Mouse (Mus musculus) neural tube, embryonic 12.5 days (tissue): Measurements from ENCODE around the gene Eri3. TPM values are rescaled to one million over a fixed set of nuclear protein-coding genes. Genes with fewer than 3 reads are reported as not detected.
A peak's percentile ranks its signal among the peaks of the same experiment; 100 is the strongest.

ENCODE experiments used
- ATAC-seq: fragments of 200-750 bp; cut with Nextera tagmentation; 2 replicates; pipeline ENCODE4 v1.8.0; 2017; ENCODE audit warnings: low read depth, mild to moderate bottlenecking, moderate TSS enrichment, moderate library complexity; ENCODE audit not compliant: low FRiP score
- H3K27ac ChIP-seq: fragments of 300-500 bp; sonication (generic); 2 replicates; pipeline ENCODE4 v1.5.1; 2016
- H3K27me3 ChIP-seq: fragments of 300-500 bp; sonication (generic); replicated peaks from 2 replicates; pipeline ENCODE4 v1.6.1; 2016; ENCODE audit warnings: mild to moderate bottlenecking
- H3K36me3 ChIP-seq: fragments of 300-500 bp; sonication (generic); 2 replicates; pipeline ENCODE4 v1.6.1; 2016; ENCODE audit warnings: mild to moderate bottlenecking
- H3K4me1 ChIP-seq: fragments of 300-500 bp; sonication (generic); 2 replicates; pipeline ENCODE4 v1.6.1; 2016
- H3K4me2 ChIP-seq: fragments of 300-500 bp; sonication (generic); replicated peaks from 2 replicates; pipeline ENCODE4 v1.6.1; 2016; ENCODE audit warnings: mild to moderate bottlenecking
- H3K4me3 ChIP-seq: fragments of 300-500 bp; sonication (generic); 2 replicates; pipeline ENCODE4 v1.5.1; 2016
- H3K9ac ChIP-seq: fragments of 300-500 bp; sonication (generic); 2 replicates; pipeline ENCODE4 v1.6.1; 2016; ENCODE audit warnings: mild to moderate bottlenecking
- H3K9me3 ChIP-seq: fragments of 300-500 bp; sonication (generic); 2 replicates; pipeline ENCODE4 v1.6.1; 2016; ENCODE audit warnings: mild to moderate bottlenecking
- whole genome bisulfite sequencing: fragments of 180-500 bp; shearing (Covaris S2); methylation state at CpG from one replicate; pipeline ENCODE4 v1.1.7; 2016; 5-methylcytosine and 5-hydroxymethylcytosine counted together
- polyA plus RNA-seq: library from polyadenylated mRNA; unstranded; fragments of >200 nt; fragmentation: Nextera tagmentation; extraction: Ambion mirVana; gene quantifications from 2 replicates; pipeline ENCODE4 v1.2.1, GENCODE M21; 2016

The Eri3 gene
- polyA plus RNA-seq, 1 experiment from 2014 or later = 148 TPM

DNA sequence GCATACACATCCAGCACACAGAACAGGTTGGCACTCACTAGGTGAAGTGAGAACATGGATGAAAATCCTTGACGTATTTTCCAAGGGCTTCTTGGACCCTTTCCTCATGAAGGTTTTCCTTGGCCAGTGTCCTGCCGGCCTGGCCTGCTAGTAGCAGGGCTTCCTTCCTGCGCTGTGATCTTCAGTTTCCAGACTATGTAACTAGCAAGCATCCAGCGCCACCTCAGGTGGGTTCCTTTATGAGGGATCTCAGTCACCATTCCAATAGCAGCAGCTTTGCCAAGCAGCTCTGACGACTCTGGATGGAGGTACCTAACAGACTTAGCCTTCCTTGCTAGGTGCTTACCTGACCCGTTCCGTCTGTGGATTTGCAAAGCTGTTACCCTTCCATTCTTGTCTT is 119.7 kb downstream of the Eri3 start:
- Histone ChIP-seq H3K27ac (no peak overlapping the region), H3K4me1 (0 out of 2 replicates have a peak, but pooled peaks cover 7% of the 10 kb centered on the region), H3K9ac (no peak overlapping the region), H3K27me3 (no peaks in the 10 kb centered on the region), H3K4me3 (no peak overlapping the region), H3K36me3 (peaks cover 21% of the 10 kb centered on the region), H3K9me3 (no peaks in the 10 kb centered on the region), H3K4me2 (no peak overlapping the region)
- 76% methylated on average over 7 of the region's 7 CpGs for whole genome bisulfite sequencing
- no peak for ATAC-seq

GRCm38 (mm10) chr4:117672042-117672441 is 121.9 kb downstream of the Eri3 start:
- H3K4me2 ChIP-seq = no peak overlapping the region
- H3K9ac ChIP-seq = no peak overlapping the region
- peaks cover 40% of the 10 kb centered on the region for H3K36me3 ChIP-seq
- WGBS = 37% methylated on average over 9 of the region's 9 CpGs
- no peak overlapping the region for H3K27ac ChIP-seq
- no peaks in the 10 kb centered on the region for H3K27me3 ChIP-seq
- H3K9me3 ChIP-seq = no peaks in the 10 kb centered on the region
- no peak overlapping the region for H3K4me3 ChIP-seq
- peak; percentile 45; the same call in 1 of the 2 replicates for ATAC-seq
- 0 out of 2 replicates have a peak, but pooled peaks cover 3% of the 10 kb centered on the region for H3K4me1 ChIP-seq

- 0 out of 2 replicates have a peak, but pooled peaks cover 3% of the 10 kb centered on the region for H3K4me1 ChIP-seq
- H3K27me3 ChIP-seq = no peaks in the 10 kb centered on the region
- H3K4me3 ChIP-seq = no peak overlapping the region
- WGBS = 85% methylated on average over 3 of the region's 3 CpGs
- peaks cover 52% of the 10 kb centered on the region for H3K36me3 ChIP-seq
- H3K27ac ChIP-seq = no peak overlapping the region
- no peak overlapping the region for H3K9ac ChIP-seq
- H3K9me3 ChIP-seq = no peaks in the 10 kb centered on the region
- no peak overlapping the region for H3K4me2 ChIP-seq
- no peak for ATAC-seq
Observed at GRCm38 (mm10) chr4:117673901-117674300, 123.7 kb downstream of the Eri3 start.

- no peaks in the 10 kb centered on the region for H3K9me3 ChIP-seq
- no peaks in the 10 kb centered on the region for H3K27me3 ChIP-seq
- 15% methylated on average over 3 of the region's 3 CpGs for WGBS
- H3K4me1 ChIP-seq = peaks cover 14% of the 10 kb centered on the region
- no peak overlapping the region for H3K4me3 ChIP-seq
- H3K27ac ChIP-seq = no peak overlapping the region
- H3K9ac ChIP-seq = no peak overlapping the region
- peaks cover 68% of the 10 kb centered on the region for H3K36me3 ChIP-seq
- 0 out of 2 replicates have a peak, but pooled peaks have one; percentile 12 for ATAC-seq
- H3K4me2 ChIP-seq = no peak overlapping the region
Observed at GRCm38 (mm10) chr4:117676903-117677302, 126.7 kb downstream of the Eri3 start.

DNA sequence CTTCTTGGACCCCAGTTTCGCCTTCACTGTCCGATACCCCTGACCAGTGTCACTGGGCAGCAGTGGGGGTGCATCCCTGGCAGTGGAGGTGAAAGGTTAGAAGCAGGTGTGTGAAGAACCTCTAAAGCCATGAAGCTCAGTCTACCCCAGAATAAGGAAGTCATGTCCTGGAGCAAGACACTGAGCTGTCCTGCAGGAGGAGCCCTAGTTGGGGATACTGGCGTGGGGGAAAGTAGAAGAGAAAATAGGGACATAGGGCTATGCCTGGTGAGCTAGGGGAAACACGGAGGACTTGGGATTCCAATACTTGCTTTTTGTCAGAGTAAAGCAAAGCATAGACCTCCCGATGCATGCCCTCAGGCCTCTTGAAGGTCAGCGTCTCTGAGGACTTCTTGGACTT is 130.8 kb downstream of the Eri3 start:
- ATAC-seq = no peak
- Histone ChIP-seq H3K27ac (no peak overlapping the region), H3K9ac (peak overlapping the region; percentile 74; the same call in 1 of the 2 replicates), H3K4me2 (peak overlapping the region; percentile 95), H3K36me3 (peaks cover 35% of the 10 kb centered on the region), H3K9me3 (no peaks in the 10 kb centered on the region), H3K27me3 (no peaks in the 10 kb centered on the region), H3K4me3 (no peak overlapping the region; the same call in 1 of the 2 replicates), H3K4me1 (peaks cover 12% of the 10 kb centered on the region)
- 83% methylated on average over 6 of the region's 6 CpGs for WGBS

GRCm38 (mm10) chr4:117681931-117682461 is 131.8 kb downstream of the Eri3 start, which contains the start of gene Dmap1:
Dmap1 (minus strand) TSS chr4:117682273.
- Histone ChIP-seq H3K27me3 (no peaks in the 10 kb centered on the region), H3K4me3 (peak within 1 kb of the TSS; percentile 84), H3K36me3 (peaks cover 28% of the 10 kb centered on the region), H3K27ac (no peak within 1 kb of the TSS), H3K9ac (peak within 1 kb of the TSS; percentile 74), H3K4me2 (peak within 1 kb of the TSS; percentile 95), H3K4me1 (peaks cover 12% of the 10 kb centered on the region), H3K9me3 (no peaks in the 10 kb centered on the region)
- 1% methylated on average over 33 of the region's 33 CpGs for WGBS
- ATAC-seq = peak; percentile 81

- H3K4me3 ChIP-seq = peak overlapping the region; percentile 84
- H3K9ac ChIP-seq = no peak overlapping the region
- H3K9me3 ChIP-seq = no peaks in the 10 kb centered on the region
- peaks cover 12% of the 10 kb centered on the region for H3K4me1 ChIP-seq
- H3K4me2 ChIP-seq = peak overlapping the region; percentile 95
- peaks cover 24% of the 10 kb centered on the region for H3K36me3 ChIP-seq
- no peak overlapping the region for H3K27ac ChIP-seq
- no peaks in the 10 kb centered on the region for H3K27me3 ChIP-seq
- ATAC-seq = peak; percentile 19; the same call in 1 of the 2 replicates
Observed at GRCm38 (mm10) chr4:117682463-117682862, 132.3 kb downstream of the Eri3 start.

DNA sequence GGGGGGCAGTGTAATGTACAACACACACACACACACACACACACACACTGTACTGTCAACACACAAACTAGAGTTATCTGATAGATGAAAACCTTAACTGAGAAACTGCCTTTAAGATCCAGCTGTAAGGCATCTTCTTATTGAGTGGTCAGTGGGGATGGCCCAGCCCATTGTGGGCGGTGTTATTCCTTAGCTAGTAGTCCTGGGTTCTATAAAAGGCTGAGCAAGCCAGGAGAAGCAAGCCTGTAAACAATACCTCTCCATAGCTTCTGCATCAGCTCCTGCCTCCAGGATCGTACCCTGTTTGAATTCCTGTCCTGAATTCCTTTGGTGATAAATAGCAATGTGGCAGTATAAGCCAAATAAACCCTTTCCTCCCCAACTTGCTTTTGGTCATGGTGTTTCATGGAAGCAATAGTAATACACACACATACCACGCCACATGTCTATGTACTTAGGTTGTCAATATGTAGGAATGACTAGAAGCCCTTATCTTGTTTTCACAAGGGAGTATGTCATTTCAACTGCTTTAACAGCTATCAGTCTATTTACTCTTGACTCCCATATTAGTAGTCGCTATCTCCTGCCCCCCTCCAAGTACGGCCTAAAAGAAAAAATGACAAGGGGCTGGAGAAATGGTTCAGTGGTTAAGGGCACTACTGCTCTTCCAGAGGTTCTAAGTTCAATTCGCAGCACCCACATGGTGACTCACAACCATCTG is 133.0 kb downstream of the Eri3 start:
- peaks cover 23% of the 10 kb centered on the region for H3K36me3 ChIP-seq
- H3K27ac ChIP-seq = no peak overlapping the region
- 81% methylated on average over 6 of the region's 6 CpGs for WGBS
- no peaks in the 10 kb centered on the region for H3K9me3 ChIP-seq
- H3K4me3 ChIP-seq = no peak overlapping the region
- ATAC-seq = no peak
- no peaks in the 10 kb centered on the region for H3K27me3 ChIP-seq
- H3K4me1 ChIP-seq = peaks cover 12% of the 10 kb centered on the region
- H3K9ac ChIP-seq = no peak overlapping the region
- peak overlapping the region; percentile 95; the same call in 1 of the 2 replicates for H3K4me2 ChIP-seq

DNA sequence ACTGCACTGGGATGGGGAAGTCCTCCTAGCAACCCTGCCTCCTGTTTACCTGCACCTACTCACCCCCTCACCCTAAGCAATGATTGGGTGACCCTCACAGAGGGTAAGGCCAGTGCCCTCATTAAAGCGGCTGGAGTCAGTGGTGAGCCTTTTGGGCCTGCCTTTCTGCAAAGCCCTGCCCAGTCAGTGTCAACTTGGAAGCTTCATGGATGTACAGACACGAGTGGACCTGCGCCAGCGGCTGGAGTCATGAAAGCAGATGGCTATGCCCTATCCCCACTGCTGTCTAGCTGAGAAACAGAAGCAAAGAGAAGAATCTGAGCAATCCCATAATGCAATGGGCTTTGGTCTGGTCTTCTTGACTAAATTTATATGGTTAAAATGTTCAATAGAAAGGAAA is 136.2 kb downstream of the Eri3 start:
- Histone ChIP-seq H3K9ac (no peak overlapping the region), H3K36me3 (no peaks in the 10 kb centered on the region), H3K4me1 (peaks cover 4% of the 10 kb centered on the region), H3K27ac (no peak overlapping the region), H3K4me2 (no peak overlapping the region), H3K4me3 (no peak overlapping the region), H3K9me3 (no peaks in the 10 kb centered on the region), H3K27me3 (no peaks in the 10 kb centered on the region)
- 87% methylated on average over 4 of the region's 4 CpGs for WGBS
- no peak for ATAC-seq

- no peak overlapping the region for H3K27ac ChIP-seq
- no peaks in the 10 kb centered on the region for H3K9me3 ChIP-seq
- H3K27me3 ChIP-seq = no peaks in the 10 kb centered on the region
- WGBS = 8% methylated on average over 7 of the region's 7 CpGs
- ATAC-seq = no peak
- no peaks in the 10 kb centered on the region for H3K4me1 ChIP-seq
- H3K9ac ChIP-seq = no peak overlapping the region
- no peaks in the 10 kb centered on the region for H3K36me3 ChIP-seq
- H3K4me3 ChIP-seq = no peak overlapping the region
- H3K4me2 ChIP-seq = no peak overlapping the region
Observed at GRCm38 (mm10) chr4:117705361-117705760, 155.2 kb downstream of the Eri3 start.

- ATAC-seq = no peak
- H3K4me1 ChIP-seq = no peaks in the 10 kb centered on the region
- no peak overlapping the region for H3K27ac ChIP-seq
- no peaks in the 10 kb centered on the region for H3K27me3 ChIP-seq
- H3K4me2 ChIP-seq = no peak overlapping the region
- H3K9me3 ChIP-seq = no peaks in the 10 kb centered on the region
- no peak overlapping the region for H3K9ac ChIP-seq
- H3K36me3 ChIP-seq = no peaks in the 10 kb centered on the region
- 85% methylated on average over 3 of the region's 3 CpGs for WGBS
- H3K4me3 ChIP-seq = no peak overlapping the region
Observed at GRCm38 (mm10) chr4:117708780-117709550, 158.8 kb downstream of the Eri3 start.

DNA sequence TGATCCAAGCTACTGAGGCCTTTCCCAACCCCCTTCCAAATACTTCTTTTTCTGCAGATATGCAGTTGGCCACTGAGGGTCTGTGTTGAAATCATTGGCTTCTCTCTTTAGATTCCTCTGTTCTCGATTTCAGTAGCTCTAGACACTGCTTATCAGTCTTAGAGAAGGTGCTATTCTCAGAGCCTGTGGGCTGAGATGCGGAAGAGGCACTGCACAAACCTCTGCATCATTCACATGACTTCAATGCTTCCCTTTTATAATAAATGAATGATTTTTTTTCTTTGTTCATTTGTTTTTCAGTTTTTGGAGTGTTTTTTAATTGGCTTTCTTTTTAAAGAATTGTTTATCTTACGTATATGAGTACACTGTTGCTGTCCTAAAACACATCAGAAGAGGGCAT is 162.1 kb downstream of the Eri3 start:
- whole genome bisulfite sequencing = 86% methylated on average over 3 of the region's 3 CpGs
- no peak overlapping the region for H3K9ac ChIP-seq
- no peak for ATAC-seq

More for the DNA sequence above, 162.1 kb downstream of the Eri3 start:
- no peaks in the 10 kb centered on the region for H3K9me3 ChIP-seq
- no peaks in the 10 kb centered on the region for H3K27me3 ChIP-seq
- no peak overlapping the region for H3K4me3 ChIP-seq
- no peaks in the 10 kb centered on the region for H3K36me3 ChIP-seq
- H3K27ac ChIP-seq = no peak overlapping the region
- H3K4me1 ChIP-seq = no peaks in the 10 kb centered on the region
- H3K4me2 ChIP-seq = no peak overlapping the region
